Mouse (Mus musculus): ENCODE measurements around the gene Setmar.

Setmar gene

DNA sequence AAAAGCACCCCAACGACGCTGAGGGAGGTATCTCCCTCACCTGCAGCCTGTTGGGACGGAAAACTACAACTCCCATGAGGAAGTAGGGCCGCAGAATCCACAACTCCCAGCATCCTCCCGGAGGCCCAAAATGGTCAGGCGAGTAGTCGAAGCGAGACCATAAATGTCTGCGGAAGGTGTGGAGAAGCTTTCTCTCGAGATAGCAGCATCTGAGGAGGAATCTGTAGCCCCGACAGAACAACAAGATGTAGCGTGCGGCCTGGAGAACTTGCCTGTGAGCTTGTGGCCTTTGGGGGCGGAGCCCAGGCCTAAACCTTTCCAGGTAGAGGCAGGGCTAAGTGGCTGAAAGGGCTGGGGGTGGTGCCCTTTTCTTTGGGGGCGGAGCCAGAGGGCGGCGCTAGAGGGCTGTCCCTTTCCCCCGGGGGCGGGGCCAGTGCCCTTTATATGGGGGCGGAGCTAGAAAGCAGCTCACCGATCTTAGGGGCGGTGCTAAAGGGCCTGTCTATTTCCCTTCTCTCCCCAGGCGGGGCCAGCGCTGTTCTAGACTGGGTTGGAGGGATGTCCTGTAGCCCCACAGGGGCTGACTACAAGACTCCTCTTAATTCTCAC is at the start of gene Setmar:
Setmar (plus strand) TSS at position 128 of the 609 bp plus-strand sequence.
- peak; percentile 98 for DNase-seq

GRCm38 (mm10) chr6:108021646-108022045 is 43.2 kb upstream of the Setmar start:
- DNase-seq = no peak

GRCm38 (mm10) chr6:108055041-108055440 is 9.8 kb upstream of the Setmar start:
- DNase-seq = peak; percentile 49

GRCm38 (mm10) chr6:108055946-108056345 is 8.9 kb upstream of the Setmar start:
- no peak for DNase-seq

- no peak for DNase-seq
Observed at GRCm38 (mm10) chr6:108057353-108057752, 7.5 kb upstream of the Setmar start.

DNA sequence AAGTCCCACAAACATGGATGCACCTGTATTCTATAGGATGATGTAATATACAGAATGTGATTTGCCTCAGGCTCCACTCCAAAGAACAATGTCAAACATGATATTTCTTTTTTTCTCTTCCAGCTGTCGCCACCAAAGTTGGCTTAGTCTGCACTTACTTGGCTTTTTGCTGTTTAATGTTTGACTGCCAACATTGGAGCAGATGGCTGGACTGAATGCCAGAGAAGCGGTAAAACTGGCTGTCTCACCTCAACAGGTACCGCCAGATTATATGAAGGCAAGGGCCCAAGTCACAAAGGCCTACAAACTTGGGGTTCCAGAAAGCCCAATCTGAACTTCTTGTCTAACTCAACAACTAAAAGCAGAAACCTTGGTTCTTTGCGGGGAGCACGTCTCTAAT is 6.8 kb upstream of the Setmar start:
- DNase-seq = peak; percentile 21

GRCm38 (mm10) chr6:108061121-108061520 is 3.7 kb upstream of the Setmar start:
- DNase-seq = no peak

DNA sequence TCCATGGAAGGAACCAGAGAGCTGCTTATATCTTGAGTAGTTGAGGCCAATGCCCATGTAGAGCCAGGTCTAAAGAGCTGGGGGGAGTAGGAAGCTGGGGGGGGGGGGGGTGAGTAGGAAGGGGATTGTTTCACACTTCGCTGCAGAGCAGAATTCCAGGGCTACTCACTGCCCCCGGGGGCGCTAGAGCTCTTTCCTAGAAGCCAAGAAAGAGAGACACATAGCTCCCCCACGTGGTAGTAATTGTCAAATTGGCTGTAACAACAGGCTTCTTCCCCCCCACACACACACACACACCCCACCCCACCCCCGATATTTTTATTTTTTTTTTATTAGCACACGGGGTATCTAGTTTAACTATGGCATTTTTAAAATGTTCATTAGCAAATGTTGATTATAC is 738 bp downstream of the Setmar start:
- peak; percentile 90 for DNase-seq

- no peak for DNase-seq
Observed at GRCm38 (mm10) chr6:108070947-108071346, 6.1 kb downstream of the Setmar start.

DNA sequence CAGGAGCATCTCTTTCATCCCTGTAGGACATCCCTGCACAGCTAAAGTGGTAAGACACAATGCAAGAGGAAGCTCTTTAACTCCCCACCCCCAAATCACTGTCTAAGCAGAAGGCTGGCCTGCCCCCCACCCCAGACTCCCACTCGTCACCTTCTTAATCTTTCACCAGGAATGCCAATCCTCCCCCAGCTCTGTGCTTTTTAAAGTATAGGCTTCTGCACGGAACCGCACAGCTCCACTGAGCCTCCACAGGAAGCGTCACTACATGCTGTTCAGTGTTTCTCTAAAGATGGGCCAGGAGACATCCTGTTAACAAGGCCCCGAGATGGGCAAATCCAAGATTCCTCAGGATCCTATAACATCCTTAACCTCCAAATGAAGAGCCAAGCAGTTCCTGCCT is 8.2 kb downstream of the Setmar start:
- DNase-seq = no peak

DNA sequence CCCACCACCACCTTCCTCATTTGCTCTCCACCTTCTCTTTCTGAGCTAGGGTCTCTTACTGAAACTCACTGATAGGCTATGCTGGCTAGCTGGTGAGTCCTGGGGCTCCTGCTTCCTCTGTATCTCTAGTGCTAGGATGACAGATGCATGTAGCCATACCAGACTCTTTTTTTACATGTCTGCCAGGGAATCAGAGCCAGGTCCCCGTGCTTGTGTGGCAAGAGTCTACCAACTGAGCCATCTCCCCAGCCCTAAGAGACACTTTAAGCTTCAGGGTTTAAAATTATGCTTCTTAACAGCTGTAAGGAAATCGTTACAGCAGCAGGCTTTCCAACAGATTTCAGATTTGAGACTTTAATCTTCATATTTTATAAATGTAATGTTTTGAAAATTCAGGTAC is 9.1 kb downstream of the Setmar start:
- DNase-seq = no peak

DNA sequence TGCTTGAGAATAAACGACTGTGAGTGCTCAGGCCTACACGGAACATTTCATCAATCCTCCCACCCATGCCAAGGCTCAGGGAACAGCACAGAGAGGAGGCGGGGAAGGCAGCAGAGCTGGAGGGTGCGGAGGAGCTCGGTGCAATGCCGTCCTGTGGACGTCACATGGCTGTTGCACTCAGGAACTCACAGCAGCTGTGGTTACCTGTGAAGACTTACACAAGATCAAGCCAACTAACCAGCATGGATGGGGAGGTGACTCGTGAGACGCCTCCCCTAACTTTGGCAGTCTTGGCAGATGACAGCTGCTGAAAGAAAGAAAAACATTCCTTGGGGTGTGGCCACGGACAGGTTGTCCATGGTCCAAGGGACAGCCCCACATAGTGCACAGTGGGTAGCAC is 9.8 kb downstream of the Setmar start:
- DNase-seq = no peak

DNA sequence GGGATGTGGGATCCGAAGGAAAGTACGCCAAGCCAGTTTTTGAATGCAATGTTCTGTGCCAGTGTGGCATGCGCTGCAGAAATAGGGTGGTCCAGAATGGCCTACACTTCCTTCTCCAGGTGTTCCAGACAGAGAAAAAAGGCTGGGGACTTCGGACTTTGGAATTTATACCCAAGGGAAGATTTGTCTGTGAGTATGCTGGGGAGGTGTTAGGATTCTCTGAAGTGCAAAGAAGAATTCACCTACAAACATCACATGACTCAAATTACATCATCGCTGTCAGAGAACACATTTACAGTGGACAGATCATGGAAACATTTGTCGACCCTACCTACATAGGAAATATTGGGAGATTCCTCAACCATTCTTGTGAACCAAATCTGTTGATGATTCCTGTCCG is 11.0 kb downstream of the Setmar start:
- DNase-seq = no peak

GRCm38 (mm10) chr6:108091296-108091695 is 26.5 kb downstream of the Setmar start:
- no peak for DNase-seq

DNA sequence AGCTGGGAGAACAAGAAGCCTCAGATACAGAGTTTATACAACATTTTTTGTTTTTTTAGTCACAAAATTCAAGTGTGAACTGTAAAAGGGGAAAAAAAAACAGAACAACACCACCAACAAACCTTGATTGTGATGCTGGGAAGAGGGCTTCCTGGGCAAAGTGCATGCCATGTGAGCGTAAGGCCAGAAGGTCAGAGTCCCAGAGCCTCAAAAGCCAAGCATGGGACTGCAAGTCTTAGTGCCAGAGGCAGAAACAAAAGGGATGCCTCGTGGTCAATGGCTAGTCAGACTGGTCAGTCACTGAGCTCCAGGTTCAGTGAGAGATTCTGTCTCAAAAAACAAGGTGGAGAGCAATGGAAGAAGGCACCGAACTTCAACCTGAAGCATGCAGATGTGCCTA is 27.8 kb downstream of the Setmar start:
- no peak for DNase-seq

GRCm38 (mm10) chr6:108093449-108093848 is 28.6 kb downstream of the Setmar start:
- DNase-seq = no peak

- DNase-seq = no peak
Observed at GRCm38 (mm10) chr6:108095445-108095844, 30.6 kb downstream of the Setmar start.

DNA sequence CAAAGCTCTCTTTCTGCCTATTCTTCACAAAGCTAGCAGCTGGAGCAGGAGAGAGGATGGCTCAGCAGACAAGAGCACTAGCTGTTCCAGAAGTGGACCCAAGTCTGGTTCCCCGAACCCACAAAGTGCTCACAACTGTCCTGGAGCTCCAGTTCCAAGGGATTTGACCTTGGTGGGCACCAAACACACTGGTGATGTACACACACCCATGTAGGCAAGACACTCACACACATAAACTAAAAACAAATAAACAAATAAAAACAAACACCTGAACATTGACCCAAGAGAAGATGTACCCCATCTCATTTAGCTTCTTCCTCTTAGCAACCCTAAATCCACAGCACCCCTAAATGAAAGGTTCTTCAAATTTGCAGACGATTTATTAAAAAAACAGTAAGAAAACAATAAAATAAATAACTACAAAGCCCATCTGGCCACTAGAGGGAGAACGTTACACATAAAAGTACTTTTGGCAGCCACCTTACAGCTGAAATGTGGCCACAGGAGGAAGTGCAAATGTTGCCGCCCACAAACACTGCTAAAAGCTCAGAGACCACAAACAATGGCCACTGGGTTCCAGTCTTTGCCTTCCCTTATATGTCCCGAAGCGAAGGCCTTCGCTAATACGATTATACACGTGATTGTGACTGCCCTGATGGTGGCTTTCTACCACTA is 33.5 kb downstream of the Setmar start:
- peak; percentile 36 for DNase-seq

DNA sequence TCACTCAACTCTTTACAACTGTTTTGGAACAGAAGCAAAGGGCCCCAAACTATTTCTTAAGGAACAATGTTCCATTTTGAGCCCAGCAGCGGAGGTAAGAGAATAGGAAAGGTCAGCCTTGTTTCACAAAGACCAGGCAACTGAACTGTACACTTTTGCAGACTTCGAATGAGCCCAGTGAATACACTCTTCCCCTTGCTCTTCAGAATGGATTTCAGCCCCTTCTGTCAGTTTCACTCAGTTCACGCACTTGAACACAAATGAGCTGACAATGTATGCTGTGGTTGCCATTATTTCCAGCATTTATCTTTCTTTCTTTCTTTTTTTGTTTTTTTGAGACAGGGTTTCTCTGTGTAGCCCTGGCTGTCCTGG is 34.0 kb downstream of the Setmar start:
- no peak for DNase-seq

DNA sequence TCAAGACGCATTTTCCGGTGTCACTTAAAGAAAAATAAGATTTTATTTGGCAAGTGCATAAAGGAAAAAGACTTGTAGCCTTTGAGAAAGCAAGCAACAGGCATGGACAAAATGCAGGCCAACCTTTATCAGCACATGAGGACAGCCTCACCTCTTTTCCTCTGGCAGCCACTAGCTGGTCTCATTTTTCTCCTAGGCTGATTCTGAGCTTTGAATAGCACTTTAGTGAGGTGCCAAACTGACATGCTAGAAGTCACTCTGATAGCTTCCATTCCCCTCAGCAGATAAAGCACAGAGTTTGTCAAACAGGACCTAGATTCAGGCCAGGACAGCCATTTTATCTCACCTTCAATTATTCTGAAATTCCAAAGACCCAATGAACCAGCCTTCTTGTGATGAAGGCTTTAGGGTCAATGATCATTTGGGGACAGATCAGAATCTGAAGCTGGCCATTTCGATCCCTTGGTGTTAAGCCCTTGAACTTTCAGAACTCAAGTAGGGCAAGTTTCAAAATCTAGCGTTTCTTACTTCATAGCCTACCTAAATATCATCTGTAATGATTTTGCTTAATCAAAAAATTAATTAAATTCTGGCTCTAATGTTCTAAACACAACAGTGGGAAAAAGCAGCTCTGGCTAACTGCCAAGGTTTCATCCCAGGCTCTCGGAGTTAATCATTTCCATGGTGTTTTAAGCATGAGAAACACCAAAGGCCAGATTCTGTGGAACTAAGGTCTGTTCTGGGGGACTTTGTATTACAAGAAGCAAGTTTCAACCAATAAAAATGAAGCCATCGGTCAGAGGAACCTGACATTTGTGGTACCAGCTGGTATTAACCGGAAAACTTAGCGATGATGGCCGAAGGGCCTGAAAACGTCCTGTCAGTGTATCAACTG is 37.3 kb downstream of the Setmar start:
- DNase-seq = no peak

DNA sequence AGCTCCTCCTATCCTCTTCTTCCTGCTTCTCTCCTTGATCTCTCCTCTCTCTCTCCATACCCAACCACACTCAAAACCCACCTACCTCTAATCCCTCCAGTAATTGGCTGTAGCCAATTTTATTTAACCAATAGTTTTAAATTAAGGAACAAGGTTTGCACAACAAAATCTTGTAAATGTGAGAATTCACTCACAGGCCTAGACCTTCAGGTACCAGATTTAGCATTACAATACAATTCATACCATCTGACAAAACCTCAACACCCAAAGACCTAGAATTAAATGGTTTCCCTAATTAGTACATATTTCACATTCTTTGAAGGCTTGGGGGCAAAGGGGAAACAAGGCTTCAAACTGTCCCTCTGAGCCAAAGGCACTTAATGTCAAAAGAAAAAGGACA is 42.5 kb downstream of the Setmar start:
- no peak for DNase-seq

- DNase-seq = no peak
Observed at GRCm38 (mm10) chr6:108110336-108110735, 45.5 kb downstream of the Setmar start.

- DNase-seq = no peak
Observed at GRCm38 (mm10) chr6:108111693-108112092, 46.8 kb downstream of the Setmar start.

DNA sequence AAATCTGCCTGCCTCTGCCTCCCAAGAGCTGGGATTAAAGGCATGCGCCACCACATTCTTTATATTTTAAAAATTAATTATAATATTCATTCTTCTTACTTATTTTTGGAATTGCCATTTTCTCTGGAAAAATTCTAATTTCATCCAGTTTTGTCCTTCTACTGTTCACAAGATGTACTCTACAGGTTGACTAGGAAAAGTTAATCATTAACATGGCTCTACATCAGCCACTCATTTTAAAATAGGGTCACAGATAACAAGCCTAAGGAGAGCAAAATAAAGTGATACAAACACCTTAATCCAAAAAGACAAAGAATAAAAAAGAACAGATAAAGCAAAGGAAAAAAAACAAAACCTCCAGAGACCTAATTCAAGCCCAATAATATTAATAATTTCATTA is 50.1 kb downstream of the Setmar start:
- no peak for DNase-seq

Measured in cerebellum, adult 9-11 months (tissue).